Mouse (Mus musculus) spleen, adult 2 months (tissue): ENCODE data around the gene Zfyve21.

Experiments
- CTCF ChIP-seq: fragments of 200-500 bp; IDR thresholded peaks from 2 replicates; pipeline ENCODE4 v1.5.1; 2011; ENCODE audit warnings: mild to moderate bottlenecking, inconsistent platforms; ENCODE audit not compliant: insufficient read depth, insufficient read length, insufficient replicate concordance; ENCODE audit errors: extremely low read depth
- POLR2A ChIP-seq: fragments of 200-500 bp; IDR thresholded peaks from 2 replicates; pipeline ENCODE4 v1.6.1; 2011; ENCODE audit warnings: low read depth, low read length, inconsistent platforms

DNA sequence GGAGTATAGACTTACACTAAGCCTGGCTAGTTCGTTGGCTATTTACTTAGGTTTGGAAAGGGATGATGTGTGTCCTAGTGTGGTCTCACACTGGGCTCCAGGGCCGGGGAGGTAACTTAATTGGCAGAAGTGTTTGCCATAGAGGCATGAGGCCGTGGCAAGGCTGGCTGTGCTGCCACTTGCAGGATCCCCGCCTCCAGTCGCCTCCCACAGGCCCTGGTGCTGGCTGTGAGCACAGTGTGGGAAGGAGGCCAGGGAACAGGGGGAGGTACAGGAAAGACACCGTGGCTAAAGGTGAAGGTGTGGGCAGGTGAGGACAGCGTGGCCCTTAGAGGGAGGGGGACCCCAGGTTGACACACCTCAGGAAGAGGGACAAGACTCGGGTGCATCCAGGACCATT, 6.0 kb downstream of the Zfyve21 start:
- TF ChIP-seq POLR2A: no peak
- no peak for TF ChIP-seq CTCF
